Mouse (Mus musculus) testis, adult 2 months (tissue): ENCODE results near the gene Cdr2.

Experiments used
- CTCF ChIP-seq: fragments of 200-500 bp; IDR thresholded peaks from 2 replicates; pipeline ENCODE4 v1.5.1; 2012; ENCODE audit warnings: low read depth, mild to moderate bottlenecking, inconsistent platforms, low read length, moderate library complexity; ENCODE audit not compliant: control insufficient read depth, insufficient read depth, insufficient replicate concordance
- POLR2A ChIP-seq: fragments of 200-500 bp; IDR thresholded peaks from 2 replicates; pipeline ENCODE4 v1.6.1; 2012; ENCODE audit warnings: low read depth, mild to moderate bottlenecking, inconsistent platforms, low read length, moderate library complexity; ENCODE audit not compliant: control insufficient read depth

- TF ChIP-seq POLR2A, result no peak
- no peak for TF ChIP-seq CTCF
Observed at GRCm38 (mm10) chr7:120913332-120913731, 68.8 kb downstream of the Cdr2 start.
